Mouse (Mus musculus) heart, embryonic 13.5 days (tissue): ENCODE measurements at regions not wholly inside any gene's neighbourhood (a gene's known extent, or its start where the extent isn't known, plus 50 kb on each side); places are given as distances from the start of the nearest gene placed in this dataset.
"Not testable (repeated sequence)": the region's sequence is repeated elsewhere in the genome, so short reads cannot be mapped to it uniquely, and the experiment has no call there.

Source experiments
- ATAC-seq: fragments of 200-750 bp; cut with Nextera tagmentation; 2 replicates; pipeline ENCODE4 v1.8.0; 2017; ENCODE audit warnings: moderate TSS enrichment; ENCODE audit not compliant: insufficient number of reproducible peaks, low FRiP score, low TSS enrichment; ENCODE audit errors: extremely low read depth
- H3K27ac ChIP-seq: fragments of 300-500 bp; sonication (generic); replicated peaks from 2 replicates; pipeline ENCODE4 v1.5.1; 2015; ENCODE audit warnings: moderate library complexity, mild to moderate bottlenecking, inconsistent platforms
- H3K27me3 ChIP-seq: fragments of 300-500 bp; sonication (generic); replicated peaks from 2 replicates; pipeline ENCODE4 v1.6.1; 2015; ENCODE audit warnings: mild to moderate bottlenecking, inconsistent platforms
- H3K36me3 ChIP-seq: fragments of 300-500 bp; sonication (generic); 2 replicates; pipeline ENCODE4 v1.6.1; 2015; ENCODE audit warnings: mild to moderate bottlenecking, inconsistent platforms
- H3K4me1 ChIP-seq: fragments of 300-500 bp; sonication (generic); 2 replicates; pipeline ENCODE4 v1.6.1; 2015; ENCODE audit warnings: inconsistent platforms
- H3K4me2 ChIP-seq: fragments of 300-500 bp; sonication (generic); 2 replicates; pipeline ENCODE4 v1.6.1; 2015; ENCODE audit warnings: inconsistent platforms, mild to moderate bottlenecking, moderate library complexity
- H3K4me3 ChIP-seq: fragments of 300-500 bp; sonication (generic); 2 replicates; pipeline ENCODE4 v1.5.1; 2015; ENCODE audit warnings: moderate library complexity, mild to moderate bottlenecking, inconsistent platforms
- H3K9ac ChIP-seq: fragments of 300-500 bp; sonication (generic); 2 replicates; pipeline ENCODE4 v1.6.1; 2015; ENCODE audit warnings: inconsistent platforms, mild to moderate bottlenecking, moderate library complexity
- H3K9me3 ChIP-seq: fragments of 300-500 bp; sonication (generic); 2 replicates; pipeline ENCODE4 v1.6.1; 2016; ENCODE audit warnings: inconsistent platforms
- WGBS: fragments of 180-500 bp; shearing (Covaris S2); methylation state at CpG from one replicate; pipeline ENCODE4 v1.1.7; 2015; ENCODE audit warnings: mixed read lengths; 5-methylcytosine and 5-hydroxymethylcytosine counted together

DNA sequence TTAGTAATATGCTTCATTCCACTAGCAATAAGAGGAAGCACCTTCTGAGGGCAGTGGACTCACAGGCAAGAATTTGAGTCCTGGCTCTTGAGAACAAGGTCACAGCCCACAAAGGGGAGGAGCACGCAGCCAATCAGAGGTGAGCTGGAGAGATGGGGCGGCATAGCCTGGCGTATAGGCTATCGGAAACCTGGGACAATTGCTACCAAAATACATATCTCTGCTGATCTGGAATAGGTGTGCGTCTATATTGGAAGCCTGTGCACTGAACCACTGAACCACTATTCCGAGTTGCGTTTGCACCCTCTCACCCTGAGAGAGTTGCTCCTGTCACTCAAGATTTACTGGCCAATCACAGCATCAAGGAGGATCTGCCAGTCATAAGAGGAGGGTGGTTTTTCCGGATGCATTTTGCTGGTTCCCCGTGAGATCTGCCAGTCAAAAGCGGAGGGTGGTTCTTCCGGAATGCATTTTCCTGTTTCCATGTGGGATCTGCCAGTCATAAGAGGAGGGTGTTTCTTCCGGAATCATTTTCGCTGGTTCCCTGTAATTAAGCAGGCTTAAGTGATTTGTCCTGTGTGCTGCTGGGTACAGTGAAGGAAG lies 80.1 kb upstream of the Riok2 start:
- H3K27me3 ChIP-seq, H3K4me1 ChIP-seq, H3K9me3 ChIP-seq, H3K36me3 ChIP-seq: not testable (repeated sequence)
- peak; percentile 70; the same call in 1 of the 2 replicates for ATAC-seq
- Histone ChIP-seq H3K9ac (peak overlapping the region; percentile 78), H3K27ac (peak overlapping the region; percentile 65; the same call in 1 of the 2 replicates), H3K4me2 (peak overlapping the region; percentile 67), H3K4me3 (peak overlapping the region; percentile 60)
- under 1% methylated on average over 13 of the region's 13 CpGs for WGBS

DNA sequence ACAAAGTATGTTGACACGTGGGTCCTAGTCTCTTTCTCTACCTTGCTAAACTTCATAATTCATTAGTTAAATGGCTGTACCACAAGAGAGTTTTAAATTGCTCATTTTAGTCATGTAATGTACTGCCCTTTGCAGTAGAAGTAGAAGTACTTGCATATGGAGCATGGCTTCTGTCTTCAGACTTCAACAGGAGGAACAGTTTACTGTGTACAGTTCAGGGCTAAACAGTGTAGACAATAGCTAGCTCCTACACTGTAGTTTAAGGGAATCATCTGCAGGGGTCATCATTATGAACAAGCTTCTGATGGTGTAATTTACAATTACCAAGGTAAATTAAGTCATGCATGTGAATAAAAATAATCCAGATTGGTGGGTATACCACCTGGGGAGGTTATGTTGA lies 79.1 kb upstream of the Riok2 start:
- WGBS = 0% methylated on average over 1 of the region's 1 CpGs
- H3K4me1 ChIP-seq = not testable (repeated sequence)

DNA sequence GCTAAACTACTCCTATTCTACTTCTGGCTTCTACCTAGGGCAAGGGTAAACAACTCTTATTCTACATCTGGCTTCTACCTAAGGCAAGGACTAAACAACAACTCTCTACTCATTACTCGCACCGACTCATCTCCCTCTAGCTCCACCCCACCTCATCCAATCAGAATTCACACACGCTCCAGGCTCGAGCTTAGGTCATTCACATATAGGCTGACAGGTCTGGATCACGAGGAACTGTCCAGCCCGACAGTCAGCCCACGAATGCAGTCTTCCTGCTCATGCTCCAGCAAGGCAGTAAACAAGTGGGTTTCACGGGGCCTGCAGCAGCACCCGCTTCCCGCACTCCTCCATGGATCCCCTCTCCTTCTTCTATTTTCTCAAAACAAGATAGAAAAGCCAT lies 70.6 kb upstream of the Riok2 start:
- H3K27ac ChIP-seq, H3K4me1 ChIP-seq, H3K4me2 ChIP-seq, H3K4me3 ChIP-seq, H3K9ac ChIP-seq, H3K27me3 ChIP-seq, ATAC-seq: not testable (repeated sequence)
- H3K36me3 ChIP-seq = peaks cover 13% of the 10 kb centered on the region
- 91% methylated on average over 10 of the region's 10 CpGs for WGBS
- H3K9me3 ChIP-seq = peaks cover 20% of the 10 kb centered on the region

More for the DNA sequence above, 79.1 kb upstream of the Riok2 start:
- not testable (repeated sequence) for H3K9ac ChIP-seq, H3K27me3 ChIP-seq, H3K9me3 ChIP-seq, ATAC-seq, H3K27ac ChIP-seq, H3K36me3 ChIP-seq
- peak overlapping the region; percentile 67 for H3K4me2 ChIP-seq
- peak overlapping the region; percentile 60 for H3K4me3 ChIP-seq
